Mouse (Mus musculus): Measurements from ENCODE around the gene Syde2.
A peak's percentile ranks its signal among the peaks of the same experiment; 100 is the strongest.
"Not testable (repeated sequence)": the region's sequence is repeated elsewhere in the genome, so short reads cannot be mapped to it uniquely, and the experiment has no call there.

Syde2 gene

GRCm38 (mm10) chr3:145987268-145987969 lies at the start of gene Syde2:
Syde2 (plus strand) TSS chr3:145987870.
- DNase-seq, result peak; percentile 73 to 79

DNA sequence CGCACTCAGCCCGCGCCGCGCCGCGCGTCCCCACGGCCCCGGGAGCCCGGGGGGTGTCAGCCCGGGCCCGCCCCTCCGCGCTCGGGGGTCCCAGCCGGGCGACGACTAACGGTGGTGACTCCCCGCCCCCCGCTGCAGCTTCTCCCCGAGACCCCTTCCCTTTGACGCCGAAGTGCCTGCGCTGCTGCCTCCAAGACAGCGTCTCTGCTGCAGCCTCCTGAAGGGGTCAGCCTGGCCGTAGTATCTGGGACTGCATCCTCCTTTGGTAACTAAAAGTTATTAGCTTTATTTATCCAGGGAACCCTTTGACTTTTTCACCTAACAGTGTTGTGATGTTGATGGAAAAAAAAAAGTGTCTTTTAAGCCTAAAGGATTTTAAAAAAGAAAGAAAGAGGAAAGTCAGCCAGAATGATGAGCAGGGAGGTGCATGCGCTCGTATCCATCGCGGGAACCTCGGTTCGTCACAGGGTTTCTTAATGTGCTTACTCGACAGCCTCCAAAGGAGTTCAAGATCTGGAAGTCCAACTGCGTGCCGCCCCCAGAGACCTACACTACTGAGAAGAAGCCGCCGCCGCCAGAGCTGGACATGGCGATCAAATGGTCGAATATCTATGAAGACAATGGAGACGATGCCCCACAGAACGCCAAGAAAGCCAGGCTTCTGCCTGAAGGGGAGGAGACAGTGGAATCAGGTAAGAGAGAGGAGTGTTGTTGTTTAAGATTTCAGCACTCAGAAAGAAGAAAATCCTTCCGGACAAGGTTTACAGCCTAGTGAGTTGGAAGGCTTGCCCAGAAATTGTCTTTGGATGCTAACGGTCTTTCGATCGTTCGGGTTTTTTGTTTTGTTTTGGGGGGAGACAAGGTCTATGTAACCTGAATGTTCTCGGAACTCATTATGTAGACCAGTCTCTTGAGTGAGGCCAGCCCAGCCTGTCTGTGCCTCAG lies 49.0 kb upstream of the Syde2 start:
- DNase-seq, result peak; percentile 48 to 55

DNA sequence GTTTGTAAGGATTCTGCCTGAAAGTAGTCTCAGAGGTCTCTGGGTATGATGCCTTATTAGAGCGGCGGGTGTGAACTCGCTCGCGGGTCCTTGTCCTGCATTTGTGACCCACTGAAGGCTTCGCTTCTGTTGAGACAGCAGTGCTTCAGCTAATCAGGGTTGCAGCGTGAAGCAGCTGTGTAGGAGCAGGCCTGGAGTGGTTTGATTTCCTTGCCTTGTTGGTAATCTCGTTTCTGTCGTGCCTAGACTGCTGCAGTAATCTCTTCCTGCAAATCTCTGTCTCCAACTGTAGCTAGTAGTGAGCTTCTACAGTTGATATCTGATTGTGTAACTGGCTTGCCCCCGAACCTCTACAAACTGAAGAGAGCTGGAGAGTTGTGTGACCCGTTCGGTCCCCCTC lies 48.3 kb upstream of the Syde2 start:
- DNase-seq, result no peak

DNA sequence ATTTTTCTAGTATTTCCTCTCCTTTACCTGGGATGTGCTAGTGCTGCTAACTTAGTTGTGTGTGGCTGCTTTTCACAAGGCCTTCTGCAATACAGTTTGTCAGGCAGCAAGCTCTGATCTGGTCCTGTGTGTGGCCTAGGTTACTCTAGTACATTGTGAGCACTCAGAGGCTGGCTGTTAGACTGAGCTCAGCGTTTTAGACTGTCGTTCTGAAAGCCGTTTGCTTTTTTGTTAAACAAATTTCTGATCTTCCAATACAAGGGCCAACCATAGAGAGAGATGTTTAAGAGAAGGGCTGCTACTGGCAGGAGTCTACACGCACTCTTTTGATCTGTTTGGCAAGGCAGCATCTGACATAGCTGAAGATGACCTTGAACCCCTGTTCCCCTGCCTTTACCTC lies 47.7 kb upstream of the Syde2 start:
- no peak for DNase-seq

- DNase-seq, result peak; percentile 80 to 81
These were observed 45.7 kb upstream of the Syde2 start for GRCm38 (mm10) chr3:145941971-145942370.

GRCm38 (mm10) chr3:145944348-145944747 lies 43.3 kb upstream of the Syde2 start:
- DNase-seq, result no peak

DNA sequence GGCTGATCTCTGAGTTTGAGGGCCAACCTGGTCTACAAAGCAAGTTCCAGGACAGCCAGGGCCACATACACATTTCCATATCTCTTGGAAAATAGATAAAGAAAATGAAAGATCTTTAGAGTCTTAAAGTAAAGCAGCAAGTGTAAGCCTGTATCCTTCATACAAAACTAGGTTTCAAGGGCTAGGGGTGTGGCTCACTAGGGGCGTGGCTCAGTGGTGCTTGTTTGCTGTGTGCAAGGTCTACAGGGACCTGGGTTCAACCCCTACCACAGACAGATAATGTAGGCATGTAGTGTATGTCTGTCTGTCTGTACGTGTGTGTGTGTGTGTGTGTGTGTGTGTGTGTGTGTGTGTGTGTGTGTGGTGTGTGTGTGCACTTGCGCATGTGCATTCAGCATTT lies 41.8 kb upstream of the Syde2 start:
- DNase-seq, result no peak

- no peak for DNase-seq
These were observed 41.0 kb upstream of the Syde2 start for GRCm38 (mm10) chr3:145946654-145947053.

- DNase-seq, result no peak
These were observed 40.0 kb upstream of the Syde2 start for GRCm38 (mm10) chr3:145947539-145948204.

GRCm38 (mm10) chr3:145950034-145950814 lies 37.4 kb upstream of the Syde2 start:
- peak; percentile 63 to 68 for DNase-seq

DNA sequence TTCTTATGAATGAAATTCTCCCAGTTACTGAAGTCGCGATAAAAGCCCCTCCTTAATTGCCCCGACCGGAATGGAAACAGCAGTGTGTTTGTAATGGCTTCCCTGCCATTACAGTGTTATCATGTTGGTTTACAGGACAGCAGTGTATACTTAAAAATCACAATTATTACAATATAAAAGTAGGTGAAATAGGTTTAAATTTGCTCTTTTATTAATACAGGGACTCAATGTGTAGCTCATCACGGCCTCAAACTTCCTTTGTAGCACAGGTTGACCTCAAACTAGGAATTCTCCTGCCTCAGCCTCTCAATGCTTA lies 36.9 kb upstream of the Syde2 start:
- DNase-seq, result no peak

GRCm38 (mm10) chr3:145951287-145952165 lies 36.1 kb upstream of the Syde2 start:
- no peak for DNase-seq

GRCm38 (mm10) chr3:145952945-145953344 lies 34.7 kb upstream of the Syde2 start:
- no peak for DNase-seq

DNA sequence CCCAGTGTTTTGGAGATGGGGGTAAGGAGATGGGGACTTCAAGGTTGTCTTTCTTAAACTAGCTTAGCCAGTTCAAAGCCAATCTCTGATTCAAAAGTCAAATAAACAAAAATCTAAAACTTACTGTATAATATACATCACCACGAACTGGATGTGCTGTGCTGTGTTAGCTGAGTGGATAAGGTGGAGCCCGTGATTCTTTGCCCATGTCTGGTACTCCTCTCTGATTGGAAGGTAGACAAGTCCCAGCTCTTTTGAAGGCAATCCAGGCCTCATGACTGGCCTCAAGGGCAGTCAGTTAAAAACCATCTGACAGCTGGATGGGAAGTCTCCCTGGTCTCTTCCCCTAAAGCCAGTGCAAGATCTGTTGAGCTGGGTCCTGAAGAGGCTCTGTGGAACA lies 34.3 kb upstream of the Syde2 start:
- no peak for DNase-seq

- DNase-seq, result no peak
These were observed 27.8 kb upstream of the Syde2 start for GRCm38 (mm10) chr3:145959824-145960223.

DNA sequence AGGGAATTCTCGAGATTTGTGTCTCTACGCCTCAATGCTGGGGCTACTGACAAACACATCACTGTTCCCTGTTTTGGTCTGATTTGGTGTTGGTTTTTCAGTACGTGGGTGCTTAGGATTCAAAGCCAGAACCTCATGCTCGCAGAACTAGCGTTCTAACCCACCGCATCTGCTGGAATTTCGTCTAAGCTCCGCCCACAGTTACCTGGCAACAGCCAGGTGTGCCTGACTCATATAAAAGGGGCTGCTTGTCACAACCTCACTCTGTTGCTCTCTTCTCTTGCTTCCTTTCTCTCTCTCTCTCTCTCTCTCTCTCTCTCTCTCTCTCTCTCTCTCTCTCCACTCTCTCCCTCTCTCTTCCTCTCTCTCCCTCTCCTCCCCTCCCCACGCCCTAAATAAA lies 25.3 kb upstream of the Syde2 start:
- DNase-seq, result no peak

DNA sequence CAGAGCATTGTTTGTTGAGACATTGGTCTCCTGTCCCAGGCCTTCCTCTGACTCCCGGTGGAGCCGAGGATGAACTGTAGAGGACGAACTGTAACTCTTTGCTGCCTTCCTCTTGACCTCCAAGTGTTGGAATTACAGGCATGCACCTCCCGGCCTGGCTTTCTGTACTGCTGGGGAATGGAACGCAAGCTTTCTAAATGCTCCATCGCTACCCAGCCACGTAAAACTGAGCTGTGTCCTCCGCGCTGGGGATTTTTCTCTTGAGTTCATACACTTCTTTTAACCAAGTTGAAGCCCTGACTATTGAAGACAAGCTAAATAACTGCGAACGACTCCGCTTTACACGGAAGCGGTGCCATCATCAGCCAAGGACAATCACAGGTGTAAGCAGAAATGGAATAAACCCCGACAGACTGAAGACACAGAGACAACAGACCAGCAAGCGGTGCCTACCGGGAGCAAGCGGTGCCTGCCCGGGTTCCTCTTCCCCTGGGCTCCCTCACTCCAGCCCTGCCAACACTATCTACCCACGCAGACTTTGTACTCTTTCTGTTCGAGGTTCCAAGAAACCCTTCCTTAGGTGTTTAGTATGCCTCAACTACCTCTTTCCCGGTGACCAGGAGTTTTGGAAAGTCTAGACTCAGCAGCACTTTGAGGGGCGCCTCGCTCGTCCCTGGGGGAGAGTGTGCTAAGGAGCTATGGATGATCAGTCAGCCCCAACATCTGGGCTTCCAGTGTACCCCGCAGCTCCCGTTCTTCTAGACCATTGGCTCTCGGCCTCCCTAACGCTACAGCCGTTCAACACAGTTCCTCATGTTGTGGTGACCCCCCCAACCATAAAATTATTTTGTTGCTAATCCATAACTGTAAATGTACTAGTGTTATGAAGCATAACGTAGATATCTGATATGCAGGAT lies 24.3 kb upstream of the Syde2 start:
- no peak for DNase-seq

- DNase-seq, result no peak
These were observed 23.7 kb upstream of the Syde2 start for GRCm38 (mm10) chr3:145964018-145964387.

DNA sequence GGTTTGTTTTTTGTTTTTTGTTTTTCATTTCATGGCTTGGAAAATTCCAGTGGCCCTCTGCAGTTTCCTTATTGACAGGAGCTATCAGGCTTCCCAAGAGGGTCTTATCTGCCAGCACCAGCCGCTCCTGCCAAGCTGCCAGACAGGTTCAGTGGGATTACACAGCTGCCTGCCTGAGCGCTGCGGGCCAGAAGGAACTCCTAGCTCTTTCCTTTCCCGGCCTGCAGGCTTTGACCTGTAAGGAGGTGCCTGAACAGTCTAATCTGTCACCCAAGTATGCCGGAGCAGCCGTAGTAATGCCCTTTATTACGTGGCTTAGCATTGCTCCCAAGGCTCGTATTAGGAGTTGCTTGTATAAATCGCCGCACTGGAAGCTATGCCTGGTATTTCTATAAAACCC lies 23.2 kb upstream of the Syde2 start:
- no peak for DNase-seq

DNA sequence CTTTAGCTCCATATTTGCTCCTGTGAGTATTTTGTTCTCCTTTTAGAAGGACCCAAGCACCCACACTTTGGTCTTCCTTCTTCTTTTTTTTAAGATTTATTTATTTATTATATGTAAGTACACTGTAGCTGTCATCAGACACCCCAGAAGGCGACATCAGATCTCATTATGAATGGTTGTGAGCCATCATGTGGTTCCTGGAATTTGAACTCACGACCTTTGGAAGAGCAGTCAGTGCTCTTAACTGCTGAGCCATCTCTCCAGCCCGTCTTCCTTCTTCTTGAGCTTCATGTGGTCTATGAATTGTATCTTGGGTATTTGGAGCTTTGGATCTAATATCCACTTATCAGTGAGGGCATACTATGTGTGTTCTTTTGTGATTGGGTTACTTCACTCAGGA lies 22.1 kb upstream of the Syde2 start:
- not testable (repeated sequence) for DNase-seq

GRCm38 (mm10) chr3:145966806-145967205 lies 20.9 kb upstream of the Syde2 start:
- no peak for DNase-seq

Data from cerebellum, postnatal 10 days (tissue).